Mouse (Mus musculus) limb, embryonic 11.5 days (tissue): Measurements from ENCODE around the gene Arhgap10. TPM values are rescaled to one million over a fixed set of nuclear protein-coding genes. Genes with fewer than 3 reads are reported as not detected.

Experiments
- ATAC-seq: fragments of 200-750 bp; cut with Nextera tagmentation; 2 replicates; pipeline ENCODE4 v1.8.0; 2017; ENCODE audit warnings: low read depth; ENCODE audit not compliant: insufficient number of reproducible peaks, low FRiP score, low TSS enrichment
- DNase-seq: peaks from one replicate; pipeline ENCODE4 v3.0.0-alpha.2; 2015; ENCODE audit warnings: low spot score
- H3K27ac ChIP-seq: fragments of 300-500 bp; sonication (generic); replicated peaks from 2 replicates; pipeline ENCODE4 v1.5.1; 2014; ENCODE audit warnings: low read depth, mild to moderate bottlenecking, low read length
- H3K27me3 ChIP-seq: fragments of 300-500 bp; sonication (generic); 2 replicates; pipeline ENCODE4 v1.6.1; 2014; ENCODE audit warnings: mild to moderate bottlenecking, low read length, mixed read lengths; ENCODE audit not compliant: control insufficient read depth, insufficient read depth
- H3K36me3 ChIP-seq: fragments of 300-500 bp; sonication (generic); 2 replicates; pipeline ENCODE4 v1.6.1; 2014; ENCODE audit warnings: mild to moderate bottlenecking, low read length, moderate library complexity, mixed read lengths; ENCODE audit not compliant: control insufficient read depth, insufficient read depth
- H3K4me1 ChIP-seq: fragments of 300-500 bp; sonication (generic); 2 replicates; pipeline ENCODE4 v1.6.1; 2014; ENCODE audit warnings: low read length, mixed read lengths; ENCODE audit not compliant: control insufficient read depth, insufficient read depth
- H3K4me2 ChIP-seq: fragments of 300-500 bp; sonication (generic); 2 replicates; pipeline ENCODE4 v1.6.1; 2014; ENCODE audit warnings: low read depth, mild to moderate bottlenecking, moderate library complexity; ENCODE audit not compliant: severe bottlenecking
- H3K4me3 ChIP-seq: fragments of 300-500 bp; sonication (generic); 2 replicates; pipeline ENCODE4 v1.5.1; 2014; ENCODE audit warnings: low read depth, low read length
- H3K9ac ChIP-seq: fragments of 300-500 bp; sonication (generic); 2 replicates; pipeline ENCODE4 v1.6.1; 2014; ENCODE audit warnings: mild to moderate bottlenecking, low read length
- H3K9me3 ChIP-seq: fragments of 300-500 bp; sonication (generic); 2 replicates; pipeline ENCODE4 v1.6.1; 2016; ENCODE audit warnings: low read length; ENCODE audit not compliant: control insufficient read depth
- WGBS: fragments of 180-500 bp; shearing (Covaris S2); extraction: QIAGEN DNeasy Blood & Tissue Kit; methylation state at CpG from one replicate; pipeline ENCODE4 v1.1.7; 2014; 5-methylcytosine and 5-hydroxymethylcytosine counted together
- polyA plus RNA-seq: library from polyadenylated mRNA; unstranded; fragments of >200 nt; fragmentation: Nextera tagmentation; extraction: Ambion mirVana; gene quantifications from 2 replicates; pipeline ENCODE4 v1.2.1, GENCODE M21; 2014

Gene Arhgap10
- polyA plus RNA-seq, 1 experiment from 2014 or later = 37.4 TPM

DNA sequence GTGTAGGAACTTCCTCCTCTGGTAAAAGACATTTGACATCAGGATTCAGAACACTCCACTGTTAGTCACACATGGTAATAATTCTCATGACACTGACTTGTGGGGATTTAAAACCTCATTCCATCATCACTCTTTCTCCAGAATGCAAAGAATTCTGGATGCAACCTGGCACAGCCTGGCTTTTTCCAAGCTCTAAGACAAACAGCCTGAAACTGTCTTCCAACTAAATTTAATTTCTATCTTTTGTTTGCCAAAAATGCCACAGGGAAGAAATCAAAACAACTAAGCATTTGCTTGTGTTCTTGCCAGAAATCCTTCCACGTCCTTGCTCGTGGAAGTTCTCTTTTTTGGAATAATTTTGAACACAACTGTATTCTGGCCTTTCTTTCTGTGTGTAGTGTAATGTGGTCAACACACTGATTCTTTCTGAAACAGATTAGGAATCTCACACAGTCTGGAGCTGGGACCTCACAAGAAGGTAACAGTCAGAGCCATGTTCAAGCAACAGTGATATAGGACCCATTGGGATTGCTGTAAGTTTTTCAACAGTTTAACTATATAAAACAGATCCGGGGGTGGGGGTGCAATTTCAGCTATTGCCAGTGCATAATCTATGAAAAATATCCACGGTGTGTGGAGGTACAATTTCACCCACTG lies 167.5 kb downstream of the Arhgap10 start:
- no peaks in the 10 kb centered on the region for H3K36me3 ChIP-seq
- H3K27ac ChIP-seq = no peak overlapping the region
- DNase-seq = no peak
- no peak for ATAC-seq
- 90% methylated on average over 4 of the region's 4 CpGs for WGBS
- H3K4me1 ChIP-seq = peaks cover 7% of the 10 kb centered on the region; the same call in 1 of the 2 replicates
- no peaks in the 10 kb centered on the region for H3K27me3 ChIP-seq
- H3K9ac ChIP-seq = no peak overlapping the region
- H3K4me2 ChIP-seq = no peak overlapping the region
- H3K9me3 ChIP-seq = no peaks in the 10 kb centered on the region
- no peak overlapping the region for H3K4me3 ChIP-seq

GRCm38 (mm10) chr8:77343916-77344315 lies 173.8 kb downstream of the Arhgap10 start:
- Histone ChIP-seq H3K27ac (no peak overlapping the region), H3K36me3 (no peaks in the 10 kb centered on the region), H3K27me3 (no peaks in the 10 kb centered on the region), H3K9me3 (no peaks in the 10 kb centered on the region), H3K9ac (no peak overlapping the region), H3K4me3 (no peak overlapping the region), H3K4me2 (no peak overlapping the region), H3K4me1 (no peaks in the 10 kb centered on the region; the same call in 1 of the 2 replicates)
- whole genome bisulfite sequencing = 90% methylated on average over 6 of the region's 6 CpGs
- DNase-seq (no peak), ATAC-seq (no peak)

GRCm38 (mm10) chr8:77343335-77343734 lies 174.4 kb downstream of the Arhgap10 start:
- Histone ChIP-seq H3K27ac (no peak overlapping the region), H3K9ac (no peak overlapping the region), H3K4me2 (no peak overlapping the region), H3K36me3 (no peaks in the 10 kb centered on the region), H3K4me1 (no peaks in the 10 kb centered on the region; the same call in 1 of the 2 replicates), H3K4me3 (no peak overlapping the region), H3K27me3 (no peaks in the 10 kb centered on the region), H3K9me3 (no peaks in the 10 kb centered on the region)
- WGBS = 92% methylated on average over 3 of the region's 3 CpGs
- DNase-seq (no peak), ATAC-seq (no peak)

GRCm38 (mm10) chr8:77342144-77342543 lies 175.6 kb downstream of the Arhgap10 start:
- ATAC-seq = no peak
- H3K4me3 ChIP-seq = no peak overlapping the region
- H3K36me3 ChIP-seq = no peaks in the 10 kb centered on the region
- no peak overlapping the region for H3K27ac ChIP-seq
- H3K4me1 ChIP-seq = no peaks in the 10 kb centered on the region; the same call in 1 of the 2 replicates
- H3K27me3 ChIP-seq = no peaks in the 10 kb centered on the region
- 83% methylated on average over 4 of the region's 4 CpGs for WGBS
- no peaks in the 10 kb centered on the region for H3K9me3 ChIP-seq
- no peak for DNase-seq
- no peak overlapping the region for H3K9ac ChIP-seq
- H3K4me2 ChIP-seq = no peak overlapping the region

GRCm38 (mm10) chr8:77341329-77341728 lies 176.4 kb downstream of the Arhgap10 start:
- Histone ChIP-seq H3K4me2 (no peak overlapping the region), H3K36me3 (no peaks in the 10 kb centered on the region), H3K27ac (0 out of 2 replicates have a peak overlapping the region, but pooled peaks have one; percentile 62), H3K4me3 (no peak overlapping the region), H3K4me1 (no peaks in the 10 kb centered on the region; the same call in 1 of the 2 replicates), H3K27me3 (no peaks in the 10 kb centered on the region), H3K9me3 (no peaks in the 10 kb centered on the region), H3K9ac (no peak overlapping the region)
- ATAC-seq = 0 out of 2 replicates have a peak, but pooled peaks have one; percentile 12
- 50% methylated on average over 9 of the region's 9 CpGs for WGBS
- no peak for DNase-seq

DNA sequence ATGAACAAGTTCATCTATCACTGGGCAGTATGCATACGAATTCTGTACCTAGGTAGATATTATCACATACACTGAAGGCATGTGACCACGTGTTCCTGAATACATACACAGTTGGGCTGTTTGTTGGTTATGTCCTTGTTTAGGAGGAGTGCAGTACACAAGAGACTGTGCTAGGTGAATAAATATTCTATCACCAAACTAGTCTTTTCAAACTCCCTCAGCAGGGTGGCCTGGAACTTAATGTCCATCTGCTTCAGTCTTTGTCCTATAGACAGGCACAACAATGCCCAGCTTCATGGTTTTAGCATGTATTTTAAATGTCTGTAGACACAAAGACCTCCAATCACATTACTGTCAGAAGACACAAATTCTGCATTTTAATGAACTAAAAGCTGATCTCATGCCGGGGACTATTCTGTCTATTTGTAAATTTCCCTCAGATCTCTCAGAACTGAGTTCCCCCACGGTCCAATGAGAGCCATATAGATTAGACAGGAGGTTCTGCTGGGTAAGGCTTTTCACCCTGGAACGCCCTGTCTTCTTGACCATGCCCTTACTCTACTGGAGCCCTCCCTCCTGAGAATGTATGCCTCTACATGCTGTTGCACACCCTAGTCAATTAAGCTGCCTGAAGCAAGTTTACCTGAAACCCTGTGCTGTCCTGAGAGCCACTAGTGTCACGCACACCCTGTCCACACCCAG lies 177.6 kb downstream of the Arhgap10 start:
- H3K9me3 ChIP-seq = no peaks in the 10 kb centered on the region
- no peak overlapping the region for H3K4me3 ChIP-seq
- no peak overlapping the region for H3K4me2 ChIP-seq
- no peak overlapping the region for H3K9ac ChIP-seq
- H3K27ac ChIP-seq = no peak overlapping the region
- no peaks in the 10 kb centered on the region for H3K27me3 ChIP-seq
- no peaks in the 10 kb centered on the region for H3K36me3 ChIP-seq
- ATAC-seq (no peak), DNase-seq (no peak)
- H3K4me1 ChIP-seq = no peaks in the 10 kb centered on the region; the same call in 1 of the 2 replicates
- 91% methylated on average over 6 of the region's 6 CpGs for WGBS

DNA sequence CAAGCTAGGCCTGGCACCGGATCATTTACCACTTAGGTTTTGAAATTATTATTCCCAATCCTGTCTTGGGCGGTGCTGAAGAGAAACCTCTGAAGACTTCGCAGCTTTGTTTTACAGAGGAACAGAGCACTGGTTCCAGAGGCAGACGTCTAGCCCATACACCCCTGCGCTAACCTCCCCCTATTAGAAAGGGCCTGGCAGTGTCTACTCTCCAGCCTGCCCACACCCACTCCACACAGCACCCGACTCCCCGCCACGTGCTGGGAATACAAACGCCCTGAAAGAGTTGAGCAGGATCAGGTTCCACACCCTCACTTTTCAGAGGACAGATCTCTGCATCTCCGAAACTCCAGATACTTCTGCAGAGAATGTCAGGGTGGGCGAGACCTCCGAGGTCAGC lies 180.5 kb downstream of the Arhgap10 start:
- Histone ChIP-seq H3K9me3 (no peaks in the 10 kb centered on the region), H3K4me1 (no peaks in the 10 kb centered on the region; the same call in 1 of the 2 replicates), H3K27me3 (no peaks in the 10 kb centered on the region), H3K27ac (no peak overlapping the region), H3K36me3 (no peaks in the 10 kb centered on the region), H3K4me3 (no peak overlapping the region), H3K4me2 (no peak overlapping the region), H3K9ac (no peak overlapping the region)
- ATAC-seq = 0 out of 2 replicates have a peak, but pooled peaks have one; percentile 31
- WGBS = 79% methylated on average over 12 of the region's 12 CpGs
- DNase-seq = no peak

DNA sequence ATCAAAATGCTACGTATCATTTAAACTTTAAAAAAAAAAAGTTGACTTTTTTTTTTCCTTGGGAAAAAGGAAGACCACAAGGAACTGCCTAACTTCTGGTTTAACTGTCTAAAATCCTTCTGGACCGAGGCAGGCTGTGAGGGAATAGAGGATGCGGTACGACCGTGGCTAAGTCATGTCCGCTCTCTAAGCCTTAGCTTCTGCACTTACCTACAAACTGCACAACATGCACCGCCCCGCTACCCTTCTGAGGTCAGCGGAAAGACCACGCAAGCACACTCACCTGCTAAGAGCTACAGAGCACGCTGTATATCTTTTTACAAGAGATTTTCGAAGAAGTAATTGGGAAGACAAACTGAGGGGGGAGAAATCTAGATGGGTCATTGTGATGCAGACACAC lies 186.6 kb downstream of the Arhgap10 start:
- Histone ChIP-seq H3K9me3 (no peaks in the 10 kb centered on the region), H3K9ac (no peak overlapping the region), H3K27me3 (no peaks in the 10 kb centered on the region), H3K4me3 (no peak overlapping the region), H3K27ac (no peak overlapping the region), H3K36me3 (no peaks in the 10 kb centered on the region), H3K4me1 (0 out of 2 replicates have a peak, but pooled peaks cover 2% of the 10 kb centered on the region), H3K4me2 (no peak overlapping the region)
- ATAC-seq (no peak), DNase-seq (no peak)
- WGBS = 93% methylated on average over 12 of the region's 12 CpGs
